Mouse (Mus musculus) cortical plate, adult 2 months (tissue): ENCODE results near the gene Dcaf11.

Experiments
- CTCF ChIP-seq: fragments of 200-500 bp; IDR thresholded peaks from 2 replicates; pipeline ENCODE4 v1.5.1; 2011; ENCODE audit warnings: mild to moderate bottlenecking, control low read depth, low read length; ENCODE audit not compliant: insufficient read depth; ENCODE audit errors: extremely low read depth
- POLR2A ChIP-seq: fragments of 200-500 bp; IDR thresholded peaks from 2 replicates; pipeline ENCODE4 v1.6.1; 2011; ENCODE audit warnings: mild to moderate bottlenecking, low read length, control low read depth; ENCODE audit not compliant: insufficient read depth; ENCODE audit errors: extremely low read depth

- TF ChIP-seq CTCF (no peak), POLR2A (no peak)
These were observed 912 bp upstream of the Dcaf11 start for GRCm38 (mm10) chr14:55558740-55559448.
